ENCODE assay signal across 9 mouse cellular contexts in the genomic region with DNA sequence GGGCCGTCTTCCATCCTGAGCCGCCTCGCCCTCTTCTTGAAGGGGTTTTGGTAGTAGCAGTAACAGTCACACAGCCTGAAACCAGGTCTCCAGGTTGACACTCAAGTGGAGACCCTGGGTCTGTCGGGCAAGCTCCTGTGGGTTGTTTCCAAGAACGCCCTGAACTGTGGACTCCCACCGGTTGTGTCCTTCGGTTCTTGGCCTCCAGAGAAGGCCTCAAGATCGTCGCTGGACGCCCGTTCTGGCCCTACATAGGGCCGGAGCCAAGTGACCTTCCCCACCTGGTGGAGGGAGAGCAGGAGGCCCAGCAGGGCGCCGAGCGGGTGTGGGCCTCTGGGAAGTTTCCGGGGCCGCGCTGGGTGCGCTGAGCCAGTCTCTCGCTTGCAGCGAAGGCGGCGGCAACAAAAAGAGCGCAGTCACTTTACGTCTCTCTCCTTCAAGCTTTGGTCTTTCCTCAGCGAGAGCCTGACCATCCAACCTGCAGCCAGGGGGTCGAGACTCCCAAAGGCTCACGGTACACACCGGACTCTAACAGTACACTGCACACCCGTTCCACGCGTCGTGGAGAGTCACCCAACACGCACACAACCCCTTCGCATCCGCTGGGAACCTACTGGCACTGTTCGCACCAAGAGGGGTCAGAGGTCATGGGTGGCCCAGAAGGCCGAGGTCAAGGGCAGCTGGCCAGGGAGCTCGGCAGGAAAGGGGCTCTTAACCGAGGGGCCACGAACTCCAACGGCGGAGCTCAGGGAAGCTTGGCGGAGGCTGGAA. TPM values are rescaled to one million over a fixed set of nuclear protein-coding genes. Genes with fewer than 3 reads are reported as not detected.
DNase-seq lines count a peak whose midpoint lies in the region; ATAC-seq lines count a peak whose summit lies in the region.
"Had no signal": no experiment of that assay in that cellular context is flagged by ENCODE, and none has a peak within 500 bp of the region (broad histone marks: within the 10 kb centered on the region; RNA-seq: fewer than 3 reads in every experiment).

No protein-coding gene starts in this region.

- peak overlapping the region; percentile 85 for H3K4me2 ChIP-seq in heart, embryonic 15.5 days
- H3K4me2 ChIP-seq in limb, embryonic 15.5 days, result peak overlapping the region; percentile 85
- H3K4me2 ChIP-seq in stomach, embryonic 14.5 days (replicated peaks; ENCODE audit: low read depth, low read length), result peak overlapping the region; percentile 72

- no peaks in the 10 kb centered on the region for H3K36me3 ChIP-seq in heart, embryonic 15.5 days
- no peaks in the 10 kb centered on the region for H3K36me3 ChIP-seq in limb, embryonic 15.5 days
- no peaks in the 10 kb centered on the region for H3K36me3 ChIP-seq in stomach, embryonic 14.5 days (ENCODE audit: control insufficient read depth, insufficient read depth, low read length)

- H3K27me3 ChIP-seq in heart, embryonic 15.5 days, result peaks cover 66% of the 10 kb centered on the region
- H3K27me3 ChIP-seq in limb, embryonic 15.5 days, result peaks cover 72% of the 10 kb centered on the region
- peaks cover 42% of the 10 kb centered on the region for H3K27me3 ChIP-seq in stomach, embryonic 14.5 days (ENCODE audit: control insufficient read depth, insufficient read depth, low read length)

- 16% methylated on average over 44 of the region's 44 CpGs for WGBS in heart, embryonic 15.5 days
- WGBS in limb, embryonic 15.5 days, result 11% methylated on average over 44 of the region's 44 CpGs
- 14% methylated on average over 44 of the region's 44 CpGs for WGBS in stomach, embryonic 14.5 days

- peaks cover 34% of the 10 kb centered on the region for H3K4me1 ChIP-seq in heart, embryonic 15.5 days (replicated peaks)
- peaks cover 54% of the 10 kb centered on the region for H3K4me1 ChIP-seq in limb, embryonic 15.5 days
- H3K4me1 ChIP-seq in stomach, embryonic 14.5 days (ENCODE audit: control insufficient read depth, insufficient read depth, low read length), result peaks cover 11% of the 10 kb centered on the region; the same call in 1 of the 2 replicates

- DNase-seq in retina, embryonic 14.5 days (ENCODE audit: low spot score), result peak; percentile 25
- no peak for DNase-seq in retina, postnatal 1 day
- DNase-seq in right cerebral cortex, postnatal 36 days (ENCODE audit: low spot score in 2 of 2), result no peak
- no peak for DNase-seq in layer of hippocampus, adult 8-10 months (ENCODE audit: low spot score in 2 of 2)
- no peak for DNase-seq in thymus, postnatal 14 days

- peak overlapping the region; percentile 76 for H3K4me3 ChIP-seq in heart, embryonic 15.5 days
- peak overlapping the region; percentile 70 for H3K4me3 ChIP-seq in limb, embryonic 15.5 days
- peak overlapping the region; percentile 55 for H3K4me3 ChIP-seq in stomach, embryonic 14.5 days (ENCODE audit: low read depth, low read length)
- H3K4me3 ChIP-seq: myocyte had no signal

- H3K27ac ChIP-seq in heart, embryonic 15.5 days, result peak overlapping the region; percentile 92
- H3K27ac ChIP-seq in limb, embryonic 15.5 days, result peak overlapping the region; percentile 97
- 0 out of 2 replicates have a peak overlapping the region, but pooled peaks have one; percentile 6 for H3K27ac ChIP-seq in stomach, embryonic 14.5 days (ENCODE audit: low read length)

- H3K9me3 ChIP-seq in heart, embryonic 15.5 days (replicated peaks), result no peaks in the 10 kb centered on the region
- H3K9me3 ChIP-seq in limb, embryonic 15.5 days, result no peaks in the 10 kb centered on the region
- no peaks in the 10 kb centered on the region for H3K9me3 ChIP-seq in stomach, embryonic 14.5 days (ENCODE audit: control insufficient read depth, low read depth, low read length)

- no peak for ATAC-seq in heart, embryonic 15.5 days (replicated peaks; ENCODE audit: insufficient number of reproducible peaks, insufficient read depth, low FRiP score, low read depth)
- no peak for ATAC-seq in limb, embryonic 15.5 days (ENCODE audit: insufficient number of reproducible peaks, low FRiP score, low TSS enrichment, low read depth)
- ATAC-seq in stomach, embryonic 14.5 days (ENCODE audit: insufficient number of reproducible peaks, insufficient read depth, low FRiP score, low read depth), result no peak

- H3K9ac ChIP-seq in heart, embryonic 15.5 days, result peak overlapping the region; percentile 77
- H3K9ac ChIP-seq in limb, embryonic 15.5 days, result peak overlapping the region; percentile 68
- peak overlapping the region; percentile 68 for H3K9ac ChIP-seq in stomach, embryonic 14.5 days (replicated peaks; ENCODE audit: low read depth, low read length)

RNA-seq across cellular contexts. Expression of gene Prdm16, which starts 2.0 kb away (rescaled TPM):
- polyA plus RNA-seq in heart, embryonic 15.5 days (2015; fragmentation: Nextera tagmentation; extraction: Ambion mirVana), result 18.6 and 20.9 TPM in 2 replicates
- polyA plus RNA-seq in limb, embryonic 15.5 days (2015; fragmentation: Nextera tagmentation; extraction: Ambion mirVana), result 16.9 and 17.5 TPM in 2 replicates
- polyA plus RNA-seq in stomach, embryonic 14.5 days (2014; fragmentation: Nextera tagmentation; extraction: Ambion mirVana), result 18.4 and 21.8 TPM in 2 replicates
- 10 to 100 TPM in 3 of 4 experiments, 1 to 10 TPM in 1; 9.3 to 15.5 (median 13.9) TPM for total RNA-seq in layer of hippocampus, adult 8-10 months (2022)
- polyA plus RNA-seq: myocyte had no signal

RNA-seq across cellular contexts. Expression of gene Actrt2, which starts 33.0 kb away (rescaled TPM):
- polyA plus RNA-seq in heart, embryonic 15.5 days (2015; fragmentation: Nextera tagmentation; extraction: Ambion mirVana), result not detected in 2 replicates
- not detected in 2 replicates for polyA plus RNA-seq in limb, embryonic 15.5 days (2015; fragmentation: Nextera tagmentation; extraction: Ambion mirVana)
- polyA plus RNA-seq in stomach, embryonic 14.5 days (2014; fragmentation: Nextera tagmentation; extraction: Ambion mirVana), result not detected in 2 replicates
- not detected for total RNA-seq in layer of hippocampus, adult 8-10 months (2022)
- polyA plus RNA-seq: myocyte had no signal

Comparison
In these comparisons a context has a peak if more than half of its experiments do, and no peak if none do; other contexts are left out.
1. H3K27ac ChIP-seq: peak in every context shown above with its lines; median percentile 97 in limb, embryonic 15.5 days; 92 in heart, embryonic 15.5 days; 6 in stomach, embryonic 14.5 days.